Mouse (Mus musculus) cerebellum, adult 2 months (tissue): ENCODE data around the gene Fbxo42.

Experiments
- CTCF ChIP-seq: fragments of 200-500 bp; IDR thresholded peaks from 2 replicates; pipeline ENCODE4 v1.5.1; 2011; ENCODE audit warnings: low read depth, mild to moderate bottlenecking, control low read depth, low read length, moderate library complexity, borderline replicate concordance; ENCODE audit not compliant: insufficient read depth
- POLR2A ChIP-seq: fragments of 200-500 bp; IDR thresholded peaks from 2 replicates; pipeline ENCODE4 v1.6.1; 2011; ENCODE audit warnings: low read length, control low read depth, borderline replicate concordance; ENCODE audit not compliant: insufficient read depth

GRCm38 (mm10) chr4:141251071-141251470, 103.4 kb downstream of the Fbxo42 start:
- TF ChIP-seq CTCF (no peak), POLR2A (no peak)
